Comparison of ENCODE assay signal across 8 mouse cellular contexts in the genomic region with DNA sequence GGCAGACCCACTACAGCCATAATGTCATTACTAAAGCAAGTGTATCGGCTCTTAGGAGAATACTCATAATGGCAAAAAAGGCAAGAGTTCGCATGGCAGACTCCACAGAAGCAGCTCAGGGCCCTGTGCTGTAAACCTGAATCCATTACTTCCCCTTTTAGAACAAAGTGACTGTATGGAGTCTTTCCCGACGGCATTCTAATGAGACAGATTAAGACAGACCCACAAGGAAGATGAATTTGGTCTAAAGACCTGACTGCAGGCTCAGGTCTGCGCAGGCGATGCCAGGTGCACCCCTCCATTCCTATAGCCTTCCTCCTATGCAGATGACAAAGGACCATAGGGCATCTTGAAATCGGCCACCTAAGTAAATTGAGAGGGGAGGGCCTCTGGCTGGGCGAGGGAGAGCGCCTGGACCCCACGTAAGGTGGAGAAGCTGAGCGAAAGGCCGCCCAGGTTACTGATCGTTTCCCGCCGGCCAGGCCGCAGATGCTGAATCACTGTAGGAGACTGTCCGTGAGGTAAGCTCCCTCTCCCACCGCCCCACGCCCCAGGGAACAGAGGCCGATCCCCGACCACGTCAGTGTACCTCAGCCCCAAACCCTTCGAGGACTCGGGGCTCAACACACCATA. TPM values are rescaled to one million over a fixed set of nuclear protein-coding genes. Genes with fewer than 3 reads are reported as not detected.
A peak's percentile ranks its signal among the peaks of the same experiment; 100 is the strongest.
DNase-seq lines count a peak whose midpoint lies in the region; ATAC-seq and TF ChIP-seq lines count a peak whose summit lies in the region.

No protein-coding gene starts in this region.

- intact Hi-C loops in left cerebral cortex, postnatal 14 days (cut with DNase I): loop anchor here (10.0 kb wide), 1 partner anchor 219 kb away; no protein-coding TSS in a partner anchor

- peak overlapping the region; percentile 76 for H3K4me3 ChIP-seq in hindbrain, postnatal 0 days (ENCODE audit: low read length)
- H3K4me3 ChIP-seq in midbrain, embryonic 16.5 days (ENCODE audit: low read depth, low read length): peak overlapping the region; percentile 70

- peak overlapping the region; percentile 74 for H3K4me2 ChIP-seq in hindbrain, postnatal 0 days (ENCODE audit: low read depth, low read length)
- peak overlapping the region; percentile 65 for H3K4me2 ChIP-seq in midbrain, embryonic 16.5 days (ENCODE audit: low read length)

- no peak for ATAC-seq in hindbrain, postnatal 0 days
- no peak for ATAC-seq in midbrain, embryonic 16.5 days

- H3K9ac ChIP-seq in hindbrain, postnatal 0 days (replicated peaks; ENCODE audit: low read length): peak overlapping the region; percentile 60
- H3K9ac ChIP-seq in midbrain, embryonic 16.5 days (ENCODE audit: low read depth, low read length): peak overlapping the region; percentile 89

- WGBS in hindbrain, postnatal 0 days: 1% methylated on average over 24 of the region's 24 CpGs
- WGBS in midbrain, embryonic 16.5 days: 2% methylated on average over 24 of the region's 24 CpGs

- H3K36me3 ChIP-seq in hindbrain, postnatal 0 days (ENCODE audit: insufficient read depth, low read length): peaks cover 13% of the 10 kb centered on the region
- H3K36me3 ChIP-seq in midbrain, embryonic 16.5 days (ENCODE audit: control insufficient read depth, insufficient read depth, low read length): peaks cover 8% of the 10 kb centered on the region

- no peak for TF ChIP-seq CTCF in hindbrain, postnatal 0 days (IDR thresholded peaks at IDR 0.05; ENCODE audit: low read depth)

- H3K27ac ChIP-seq in hindbrain, postnatal 0 days: peak overlapping the region; percentile 78
- peak overlapping the region; percentile 70 for H3K27ac ChIP-seq in midbrain, embryonic 16.5 days (ENCODE audit: low read length)

- no peaks in the 10 kb centered on the region for H3K9me3 ChIP-seq in hindbrain, postnatal 0 days (ENCODE audit: low read length)
- no peaks in the 10 kb centered on the region for H3K9me3 ChIP-seq in midbrain, embryonic 16.5 days (replicated peaks; ENCODE audit: control insufficient read depth, low read length, poor library complexity, severe bottlenecking)

- H3K4me1 ChIP-seq in hindbrain, postnatal 0 days (ENCODE audit: insufficient read depth, low read length): no peaks in the 10 kb centered on the region
- peaks cover 11% of the 10 kb centered on the region for H3K4me1 ChIP-seq in midbrain, embryonic 16.5 days (ENCODE audit: control insufficient read depth, insufficient read depth, low read length)

- peak; percentile 7 to 20 for DNase-seq in left cerebral cortex, postnatal 14 days (ENCODE audit: low spot score in 2 of 2)
- DNase-seq in left cerebral cortex, adult 18-20 months (ENCODE audit: low spot score in 2 of 2): no peak
- peak; percentile 28 for DNase-seq in c-Kit-negative CD71-positive TER-119-positive erythroid progenitor cells, embryonic 14.5 days (ENCODE audit: low read depth, low spot score)
- no peak for DNase-seq in hindbrain, postnatal 0 days (ENCODE audit: low spot score)
- no peak for DNase-seq in right cerebral cortex, adult 2 months (ENCODE audit: low spot score in 2 of 2)
- DNase-seq in frontal cortex, postnatal 10 days (ENCODE audit: low spot score in 2 of 2): no peak
- DNase-seq in ovary, postnatal 10 days (ENCODE audit: low spot score): no peak

- H3K27me3 ChIP-seq in hindbrain, postnatal 0 days (ENCODE audit: insufficient read depth, low read length): no peaks in the 10 kb centered on the region
- H3K27me3 ChIP-seq in midbrain, embryonic 16.5 days (ENCODE audit: control insufficient read depth, insufficient read depth, low read depth, low read length): no peaks in the 10 kb centered on the region

RNA-seq across cellular contexts. Expression of a gene that starts 0.4 kb away (rescaled TPM):
- total RNA-seq in left cerebral cortex, postnatal 14 days (2021): 100 to 1,000 TPM; 114 to 128 TPM
- 100 to 1,000 TPM; 107 to 109 TPM for total RNA-seq in left cerebral cortex, adult 18-20 months (2021)
- total RNA-seq in hindbrain, postnatal 0 days (2014; rRNA removed): 141 and 144 TPM in 2 replicates
- 331 and 342 TPM in 2 replicates for polyA plus RNA-seq in hindbrain, postnatal 0 days (2015; fragmentation: Nextera tagmentation; extraction: Ambion mirVana)
- 334 and 348 TPM in 2 replicates for polyA plus RNA-seq in midbrain, embryonic 16.5 days (2015; fragmentation: Nextera tagmentation; extraction: Ambion mirVana)

RNA-seq across cellular contexts. Expression of a gene that starts 21.0 kb away (rescaled TPM):
- total RNA-seq in left cerebral cortex, postnatal 14 days (2021): 10 to 100 TPM; 58.1 to 61.9 TPM
- total RNA-seq in left cerebral cortex, adult 18-20 months (2021): 10 to 100 TPM; 58.7 to 61.6 TPM
- total RNA-seq in hindbrain, postnatal 0 days (2014; rRNA removed): 44.8 and 47.2 TPM in 2 replicates
- 66.3 and 69.9 TPM in 2 replicates for polyA plus RNA-seq in hindbrain, postnatal 0 days (2015; fragmentation: Nextera tagmentation; extraction: Ambion mirVana)
- 85.2 and 91.0 TPM in 2 replicates for polyA plus RNA-seq in midbrain, embryonic 16.5 days (2015; fragmentation: Nextera tagmentation; extraction: Ambion mirVana)

Comparison
In these comparisons a context has a peak if more than half of its experiments do, and no peak if none do; other contexts are left out.
1. DNase-seq: peak in left cerebral cortex, postnatal 14 days (2 of 2) and c-Kit-negative CD71-positive TER-119-positive erythroid progenitor cells, embryonic 14.5 days (single experiment); none in left cerebral cortex, adult 18-20 months (0 of 2), hindbrain, postnatal 0 days (single experiment), right cerebral cortex, adult 2 months (0 of 2), frontal cortex, postnatal 10 days (0 of 2) and ovary, postnatal 10 days (single experiment).